Mouse (Mus musculus) heart, embryonic 12.5 days (tissue): ENCODE data around the gene Elovl3. TPM values are rescaled to one million over a fixed set of nuclear protein-coding genes. Genes with fewer than 3 reads are reported as not detected.
A peak's percentile ranks its signal among the peaks of the same experiment; 100 is the strongest.

ENCODE experiments used
- ATAC-seq: fragments of 200-750 bp; cut with Nextera tagmentation; 2 replicates; pipeline ENCODE4 v1.8.0; 2017; ENCODE audit warnings: moderate TSS enrichment, moderate library complexity; ENCODE audit not compliant: insufficient number of reproducible peaks, low FRiP score
- H3K27ac ChIP-seq: fragments of 300-500 bp; sonication (generic); 2 replicates; pipeline ENCODE4 v1.5.1; 2016; ENCODE audit warnings: mild to moderate bottlenecking, moderate library complexity; ENCODE audit not compliant: poor library complexity, severe bottlenecking
- H3K27me3 ChIP-seq: fragments of 300-500 bp; sonication (generic); replicated peaks from 2 replicates; pipeline ENCODE4 v1.6.1; 2016; ENCODE audit warnings: mild to moderate bottlenecking, moderate library complexity
- H3K36me3 ChIP-seq: fragments of 300-500 bp; sonication (generic); 2 replicates; pipeline ENCODE4 v1.6.1; 2016; ENCODE audit warnings: mild to moderate bottlenecking, moderate library complexity
- H3K4me1 ChIP-seq: fragments of 300-500 bp; sonication (generic); replicated peaks from 2 replicates; pipeline ENCODE4 v1.6.1; 2016; ENCODE audit warnings: mild to moderate bottlenecking
- H3K4me2 ChIP-seq: fragments of 300-500 bp; sonication (generic); 2 replicates; pipeline ENCODE4 v1.6.1; 2016; ENCODE audit warnings: mild to moderate bottlenecking, moderate library complexity
- H3K4me3 ChIP-seq: fragments of 300-500 bp; sonication (generic); 2 replicates; pipeline ENCODE4 v1.5.1; 2016; ENCODE audit warnings: mild to moderate bottlenecking
- H3K9ac ChIP-seq: fragments of 300-500 bp; sonication (generic); 2 replicates; pipeline ENCODE4 v1.6.1; 2016; ENCODE audit warnings: mild to moderate bottlenecking, moderate library complexity
- H3K9me3 ChIP-seq: fragments of 300-500 bp; sonication (generic); replicated peaks from 2 replicates; pipeline ENCODE4 v1.6.1; 2016; ENCODE audit warnings: mild to moderate bottlenecking, moderate library complexity
- WGBS: fragments of 180-500 bp; shearing (Covaris S2); methylation state at CpG from one replicate; pipeline ENCODE4 v1.1.7; 2016; 5-methylcytosine and 5-hydroxymethylcytosine counted together
- polyA plus RNA-seq: library from polyadenylated mRNA; unstranded; fragments of >200 nt; fragmentation: Nextera tagmentation; extraction: Ambion mirVana; gene quantifications from 2 replicates; pipeline ENCODE4 v1.2.1, GENCODE M21; 2016

The Elovl3 gene
- not detected in 2 replicates for polyA plus RNA-seq

DNA sequence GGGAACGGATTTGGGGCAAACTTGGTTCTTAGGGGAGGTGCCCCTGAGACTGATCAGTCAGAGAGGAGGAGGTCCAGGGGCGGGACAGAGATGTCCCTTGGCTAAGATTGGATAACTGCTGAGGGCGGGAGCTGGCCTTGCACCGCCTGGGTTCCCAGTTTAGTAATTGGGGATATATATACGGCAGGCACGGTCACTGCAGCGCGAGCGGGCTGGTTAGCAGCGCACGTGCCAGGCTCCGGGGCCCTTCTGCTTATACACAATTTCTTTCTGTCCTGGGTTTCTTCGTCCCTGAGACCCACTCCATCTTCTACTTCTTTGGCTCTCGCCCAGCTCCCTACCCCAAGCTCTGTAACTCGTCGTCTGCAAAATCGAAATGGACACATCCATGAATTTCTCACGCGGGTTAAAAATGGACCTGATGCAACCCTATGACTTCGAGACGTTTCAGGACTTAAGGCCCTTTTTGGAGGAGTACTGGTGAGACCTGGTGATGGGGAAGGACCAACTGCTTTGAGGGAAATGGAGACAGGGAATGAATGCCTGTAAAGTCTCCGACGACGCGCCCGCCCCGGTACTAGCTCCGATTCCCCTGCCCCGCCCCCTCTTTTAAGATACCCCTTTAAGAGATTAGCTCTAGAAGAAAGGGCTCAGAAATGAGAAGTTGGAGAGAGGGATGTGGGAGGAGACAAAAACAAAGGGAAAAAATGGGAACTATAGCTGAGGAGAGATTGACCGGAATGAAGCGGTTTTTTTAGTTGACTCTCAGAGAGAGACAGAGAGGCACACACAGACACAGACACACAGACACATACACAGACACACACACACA lies at the start of gene Elovl3:
Gene Elovl3, plus strand, starts transcription at position 204 of the 832 bp plus-strand sequence.
- H3K27me3 ChIP-seq: peaks cover 70% of the 10 kb centered on the region
- H3K4me3 ChIP-seq: peak within 1 kb of the TSS; percentile 39
- H3K4me2 ChIP-seq: peak within 1 kb of the TSS; percentile 70
- no peak within 1 kb of the TSS for H3K27ac ChIP-seq
- H3K4me1 ChIP-seq: peaks cover 23% of the 10 kb centered on the region
- ATAC-seq: no peak
- 4% methylated on average over 31 of the region's 31 CpGs for WGBS
- H3K9ac ChIP-seq: peak within 1 kb of the TSS; percentile 26; the same call in 1 of the 2 replicates
- H3K9me3 ChIP-seq: no peaks in the 10 kb centered on the region
- no peaks in the 10 kb centered on the region for H3K36me3 ChIP-seq

DNA sequence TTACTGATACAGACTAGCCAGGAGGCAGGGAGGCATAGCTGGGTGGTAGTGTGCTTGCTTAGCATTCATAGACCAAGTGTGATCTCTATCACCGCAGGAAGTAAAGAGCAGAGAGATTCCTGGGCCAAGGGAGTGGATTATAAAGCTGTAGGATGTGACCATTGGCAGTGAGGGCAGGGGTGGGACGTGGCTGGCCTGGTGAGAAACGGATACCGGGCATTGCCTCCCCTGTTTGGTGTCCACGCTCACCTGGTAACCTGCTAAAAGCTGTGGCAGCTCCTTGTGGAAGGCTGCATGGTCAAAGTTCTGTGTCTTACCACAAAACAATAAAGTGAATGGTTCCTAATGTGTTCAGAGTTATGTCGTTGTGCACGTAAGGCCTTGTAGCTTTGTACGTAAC lies 46.5 kb upstream of the Elovl3 start:
- Histone ChIP-seq H3K27me3 (no peaks in the 10 kb centered on the region), H3K4me3 (no peak overlapping the region), H3K4me2 (no peak overlapping the region), H3K27ac (no peak overlapping the region), H3K9ac (no peak overlapping the region), H3K36me3 (peaks cover 54% of the 10 kb centered on the region), H3K4me1 (peaks cover 9% of the 10 kb centered on the region), H3K9me3 (no peaks in the 10 kb centered on the region)
- 94% methylated on average over 8 of the region's 8 CpGs for WGBS
- no peak for ATAC-seq

DNA sequence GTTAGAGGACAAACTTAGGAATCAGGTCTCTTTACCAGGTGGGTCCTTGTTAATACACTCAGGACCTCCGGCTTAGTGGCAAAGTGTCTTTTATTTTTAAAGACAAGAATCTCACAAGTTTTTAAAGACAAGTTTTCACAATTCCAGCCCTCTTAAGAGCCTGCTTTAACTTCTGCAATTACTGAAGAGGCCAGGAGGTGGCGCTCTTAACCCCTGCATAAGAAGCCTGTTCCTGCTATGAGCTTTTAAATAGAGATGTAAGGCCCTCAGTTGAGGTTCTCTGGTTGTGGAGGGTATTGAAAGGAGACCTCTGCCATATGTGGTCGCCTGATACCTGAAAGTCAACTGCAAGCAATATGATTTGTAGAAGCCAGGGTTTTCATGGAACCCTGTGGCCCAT lies 45.4 kb upstream of the Elovl3 start:
- no peak overlapping the region for H3K9ac ChIP-seq
- no peak for ATAC-seq
- no peak overlapping the region for H3K4me2 ChIP-seq
- no peak overlapping the region for H3K4me3 ChIP-seq
- peaks cover 43% of the 10 kb centered on the region for H3K36me3 ChIP-seq
- WGBS: 48% methylated on average over 3 of the region's 3 CpGs
- no peak overlapping the region for H3K27ac ChIP-seq
- no peaks in the 10 kb centered on the region for H3K27me3 ChIP-seq
- H3K4me1 ChIP-seq: peaks cover 9% of the 10 kb centered on the region
- H3K9me3 ChIP-seq: no peaks in the 10 kb centered on the region

DNA sequence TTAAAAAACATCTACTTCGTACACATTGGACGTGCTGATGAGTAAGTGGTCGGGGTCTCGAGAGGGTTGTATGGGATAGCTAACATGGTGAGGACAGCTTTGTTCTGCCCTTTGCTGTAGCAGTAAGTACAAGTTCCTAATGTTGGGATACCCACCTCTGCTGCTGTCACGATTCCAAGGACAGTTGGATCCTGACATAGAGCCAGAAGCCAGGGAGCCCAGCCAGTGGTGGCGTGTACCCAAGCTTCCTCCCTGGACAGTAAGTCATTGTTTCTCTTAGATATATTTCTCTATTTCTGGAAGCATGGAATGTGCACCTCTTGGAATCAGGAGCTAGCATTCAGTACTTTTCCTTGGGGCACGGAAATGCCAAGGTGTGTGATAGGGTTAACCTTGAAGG lies 43.8 kb upstream of the Elovl3 start:
- no peak for ATAC-seq
- no peak overlapping the region; the same call in 1 of the 2 replicates for H3K9ac ChIP-seq
- H3K27me3 ChIP-seq: no peaks in the 10 kb centered on the region
- peaks cover 9% of the 10 kb centered on the region for H3K4me1 ChIP-seq
- no peak overlapping the region for H3K27ac ChIP-seq
- H3K4me3 ChIP-seq: no peak overlapping the region
- 67% methylated on average over 7 of the region's 7 CpGs for WGBS
- no peaks in the 10 kb centered on the region for H3K9me3 ChIP-seq
- peaks cover 27% of the 10 kb centered on the region for H3K36me3 ChIP-seq
- H3K4me2 ChIP-seq: no peak overlapping the region

DNA sequence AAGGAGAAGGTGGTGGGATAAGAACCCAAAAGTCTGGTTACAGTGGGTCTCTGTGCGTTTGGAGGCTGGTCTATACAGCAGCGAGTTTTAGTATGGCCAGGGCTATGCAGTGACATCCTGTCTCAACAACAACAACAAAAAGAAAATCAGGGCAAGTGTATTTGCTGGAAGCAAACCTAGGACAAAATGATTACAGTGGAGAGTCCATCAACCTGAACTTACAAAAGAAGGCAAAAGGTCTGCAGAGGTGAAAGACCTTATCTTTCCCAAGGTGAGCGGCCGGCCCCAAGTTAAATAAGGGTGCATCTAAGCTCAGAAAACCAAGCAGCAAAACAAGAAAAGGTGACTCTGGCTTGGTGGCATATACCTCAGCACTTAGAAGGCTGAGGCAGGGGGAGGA lies 40.1 kb upstream of the Elovl3 start:
- Histone ChIP-seq H3K9ac (no peak overlapping the region), H3K4me1 (peaks cover 9% of the 10 kb centered on the region), H3K4me2 (no peak overlapping the region), H3K4me3 (no peak overlapping the region), H3K9me3 (no peaks in the 10 kb centered on the region), H3K27ac (no peak overlapping the region), H3K27me3 (no peaks in the 10 kb centered on the region), H3K36me3 (no peaks in the 10 kb centered on the region)
- no peak for ATAC-seq
- 85% methylated on average over 4 of the region's 4 CpGs for WGBS

DNA sequence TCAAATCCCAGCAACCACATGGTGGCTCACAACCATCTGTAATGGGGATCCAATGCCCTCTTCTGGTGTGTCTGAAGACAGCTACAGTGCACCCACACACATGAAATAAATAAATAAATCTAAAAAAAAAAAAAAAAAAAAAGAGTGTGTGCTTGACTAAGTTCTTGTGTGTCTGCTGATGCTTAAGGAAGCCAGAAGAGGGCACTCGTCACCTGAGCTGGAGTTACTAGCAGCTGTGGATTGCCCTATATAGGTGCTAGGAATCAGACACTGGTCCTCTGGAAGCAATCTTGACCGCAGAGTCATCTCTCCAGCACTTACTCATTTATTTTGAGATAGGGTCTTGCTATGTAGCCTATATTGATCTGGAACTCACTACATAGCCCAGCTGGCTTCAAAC lies 37.6 kb upstream of the Elovl3 start:
- Histone ChIP-seq H3K4me1 (no peaks in the 10 kb centered on the region), H3K4me3 (no peak overlapping the region), H3K9me3 (no peaks in the 10 kb centered on the region), H3K27me3 (no peaks in the 10 kb centered on the region), H3K36me3 (no peaks in the 10 kb centered on the region), H3K9ac (no peak overlapping the region), H3K27ac (no peak overlapping the region), H3K4me2 (no peak overlapping the region)
- 83% methylated on average over 2 of the region's 2 CpGs for WGBS
- no peak for ATAC-seq

DNA sequence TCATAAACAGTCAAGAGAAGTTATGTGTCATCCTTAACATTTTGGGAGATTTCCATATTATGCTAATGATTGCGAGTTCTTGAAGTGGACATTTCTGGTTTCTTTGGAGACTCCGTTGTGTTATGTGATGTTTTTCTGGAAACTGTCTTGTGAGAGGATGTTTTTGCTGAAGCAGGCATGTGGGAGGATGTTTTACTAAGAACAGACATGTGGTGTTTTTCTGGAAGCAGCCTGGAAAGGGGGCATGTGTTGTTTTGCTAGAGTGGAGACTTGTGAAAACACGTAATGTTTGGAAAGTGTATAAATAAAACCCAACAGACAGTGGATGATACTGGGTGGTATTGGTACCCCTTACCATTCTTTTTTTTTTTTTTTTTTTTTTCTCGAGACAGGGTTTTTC lies 36.4 kb upstream of the Elovl3 start:
- Histone ChIP-seq H3K4me1 (no peaks in the 10 kb centered on the region), H3K9ac (no peak overlapping the region), H3K4me3 (no peak overlapping the region), H3K9me3 (no peaks in the 10 kb centered on the region), H3K36me3 (no peaks in the 10 kb centered on the region), H3K27me3 (no peaks in the 10 kb centered on the region), H3K4me2 (no peak overlapping the region), H3K27ac (no peak overlapping the region)
- ATAC-seq: no peak
- WGBS: 71% methylated on average over 4 of the region's 4 CpGs

DNA sequence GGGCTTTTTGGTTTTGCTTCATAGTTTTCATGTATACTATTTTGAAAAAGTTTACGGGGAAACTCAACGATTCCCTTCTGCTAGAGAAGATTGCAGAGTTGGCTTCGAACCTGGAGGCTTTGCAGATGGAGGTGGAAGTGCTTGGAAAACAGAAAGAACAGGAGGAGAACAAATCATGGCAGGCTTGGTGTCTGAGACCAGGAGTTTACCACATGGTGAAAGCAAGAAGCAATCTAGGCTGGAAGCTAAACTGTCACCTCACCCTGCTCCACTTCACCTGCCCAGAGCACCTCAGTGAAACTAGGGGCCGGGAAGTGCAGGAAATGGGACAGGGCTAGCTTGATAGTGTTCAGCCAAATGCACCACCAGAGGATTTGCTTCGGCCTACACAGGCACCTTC lies 35.3 kb upstream of the Elovl3 start:
- no peak overlapping the region for H3K4me2 ChIP-seq

DNA sequence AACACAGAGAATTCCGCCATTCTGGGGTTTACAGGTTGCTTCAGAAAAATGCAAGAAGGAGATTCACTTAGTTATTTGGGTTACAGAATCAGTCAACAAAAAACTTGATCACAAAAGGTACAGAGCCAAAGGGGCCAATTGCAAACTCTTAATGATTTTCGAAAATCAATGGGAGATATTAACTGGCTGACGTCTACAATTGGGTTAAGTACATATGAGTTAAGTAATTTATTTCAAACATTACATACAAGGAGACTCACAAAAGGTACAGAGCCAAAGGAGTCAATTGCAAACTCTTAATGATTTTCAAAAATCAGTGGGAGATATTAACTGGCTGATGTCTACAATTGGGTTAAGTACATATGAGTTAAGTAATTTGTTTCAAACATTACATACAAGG lies 32.1 kb upstream of the Elovl3 start:
- no peak overlapping the region for H3K27ac ChIP-seq
- no peak for ATAC-seq
- H3K4me2 ChIP-seq: no peak overlapping the region
- no peaks in the 10 kb centered on the region for H3K4me1 ChIP-seq
- no peak overlapping the region for H3K9ac ChIP-seq
- H3K9me3 ChIP-seq: peaks cover 5% of the 10 kb centered on the region; the same call in 1 of the 2 replicates
- no peak overlapping the region for H3K4me3 ChIP-seq
- 76% methylated on average over 3 of the region's 3 CpGs for WGBS
- no peaks in the 10 kb centered on the region for H3K27me3 ChIP-seq
- H3K36me3 ChIP-seq: no peaks in the 10 kb centered on the region

More for the DNA sequence above, 35.3 kb upstream of the Elovl3 start:
- ATAC-seq: no peak
- no peak overlapping the region for H3K4me3 ChIP-seq
- H3K9ac ChIP-seq: no peak overlapping the region
- H3K9me3 ChIP-seq: peaks cover 5% of the 10 kb centered on the region; the same call in 1 of the 2 replicates
- 75% methylated on average over 5 of the region's 5 CpGs for WGBS
- no peaks in the 10 kb centered on the region for H3K4me1 ChIP-seq
- no peak overlapping the region for H3K27ac ChIP-seq
- no peaks in the 10 kb centered on the region for H3K27me3 ChIP-seq
- H3K36me3 ChIP-seq: no peaks in the 10 kb centered on the region

DNA sequence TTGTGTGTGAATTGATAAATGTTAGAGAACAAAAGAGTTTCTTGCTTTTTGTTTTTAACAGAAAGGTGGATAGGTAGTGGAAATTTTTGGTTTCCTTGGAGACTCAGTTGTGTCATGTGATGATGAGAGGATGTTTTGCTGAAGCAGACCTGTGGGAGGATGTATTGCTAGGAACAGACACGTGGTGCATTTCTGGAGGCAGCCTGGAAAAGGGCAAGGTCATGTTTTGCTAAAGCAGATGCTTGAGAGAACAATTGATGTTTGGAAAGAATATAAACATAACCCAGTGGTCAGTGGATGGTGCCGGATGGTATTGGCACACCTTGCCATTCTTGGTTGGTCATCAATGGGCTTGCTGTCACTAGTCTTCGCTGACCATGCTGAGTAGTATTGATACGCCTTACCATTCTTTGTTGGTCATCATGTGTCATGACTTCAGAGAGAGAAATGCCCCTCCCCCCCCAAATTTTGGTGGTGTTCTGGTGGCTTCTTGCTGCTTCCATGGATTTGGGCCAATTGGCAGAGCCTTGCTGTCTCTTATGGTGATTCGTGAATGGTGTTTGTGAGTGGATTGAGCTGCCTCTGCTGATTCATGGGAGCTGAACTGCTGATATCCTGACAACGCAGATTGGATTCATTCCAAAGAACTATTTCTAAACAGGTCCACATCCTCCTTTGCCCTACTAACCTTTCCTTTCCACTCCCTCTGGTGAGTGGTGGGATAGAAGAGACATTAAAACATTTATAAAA lies 28.1 kb upstream of the Elovl3 start:
- Histone ChIP-seq H3K27me3 (no peaks in the 10 kb centered on the region), H3K4me3 (no peak overlapping the region), H3K36me3 (no peaks in the 10 kb centered on the region), H3K27ac (no peak overlapping the region), H3K4me2 (no peak overlapping the region), H3K9me3 (peaks cover 5% of the 10 kb centered on the region; the same call in 1 of the 2 replicates), H3K9ac (no peak overlapping the region), H3K4me1 (no peaks in the 10 kb centered on the region)
- 79% methylated on average over 6 of the region's 6 CpGs for WGBS
- ATAC-seq: no peak

DNA sequence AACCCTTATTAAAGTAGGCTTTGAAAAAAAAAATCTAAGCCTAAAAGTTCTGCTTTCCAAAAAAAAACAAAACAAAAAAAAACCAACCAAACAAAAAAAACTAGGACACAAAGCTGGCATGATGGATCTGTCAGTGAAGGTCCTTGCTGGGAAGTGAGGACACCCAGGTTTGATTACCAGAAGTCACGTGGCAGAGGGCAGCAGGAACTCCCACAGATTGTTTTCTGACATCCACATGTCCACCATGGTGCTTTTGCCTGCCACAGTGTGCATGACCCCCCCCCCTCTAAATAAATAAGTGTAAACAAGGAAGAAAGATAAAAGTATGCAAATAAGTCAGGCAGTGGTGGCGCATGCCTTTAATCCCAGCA lies 27.5 kb upstream of the Elovl3 start:
- Histone ChIP-seq H3K9ac (no peak overlapping the region), H3K9me3 (peaks cover 5% of the 10 kb centered on the region; the same call in 1 of the 2 replicates), H3K4me1 (no peaks in the 10 kb centered on the region), H3K4me2 (no peak overlapping the region), H3K27ac (no peak overlapping the region), H3K36me3 (no peaks in the 10 kb centered on the region), H3K27me3 (no peaks in the 10 kb centered on the region), H3K4me3 (no peak overlapping the region)
- no peak for ATAC-seq
- 73% methylated on average over 2 of the region's 2 CpGs for WGBS
